23 mouse cellular contexts compared by ENCODE assay signal in the genomic region with DNA sequence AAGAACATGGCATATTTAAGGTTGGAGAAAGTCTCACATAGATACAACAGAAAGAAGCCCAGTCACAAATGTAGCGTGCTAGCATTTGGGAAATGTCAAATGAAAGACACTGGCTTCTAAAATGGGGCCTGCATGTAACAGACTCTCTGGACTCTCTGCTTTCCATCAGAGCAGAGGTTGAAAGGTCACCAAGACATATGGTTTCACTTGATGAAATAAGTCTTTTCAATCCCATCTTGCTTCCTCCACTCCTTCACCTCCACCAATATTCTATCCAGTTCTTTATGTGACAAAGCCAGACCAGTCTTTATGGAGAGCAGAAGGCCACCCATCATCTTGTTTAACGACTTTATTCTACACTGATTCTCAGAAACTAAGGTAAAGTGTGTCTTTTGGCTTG.
DNase-seq lines count a peak whose midpoint lies in the region; ATAC-seq lines count a peak whose summit lies in the region.
"Had no signal": no experiment of that assay in that cellular context is flagged by ENCODE, and none has a peak within 500 bp of the region (broad histone marks: within the 10 kb centered on the region; RNA-seq: fewer than 3 reads in every experiment).

No protein-coding gene starts in this region.

- no peak overlapping the region for H3K4me3 ChIP-seq in embryonic facial prominence, embryonic 11.5 days (ENCODE audit: low read depth, low read length)
- H3K4me3 ChIP-seq in forebrain, embryonic 16.5 days (replicated peaks; ENCODE audit: low read length): no peak overlapping the region
- H3K4me3 ChIP-seq in midbrain, embryonic 15.5 days: no peak overlapping the region
- H3K4me3 ChIP-seq: erythroblast, embryonic 14.5 days; forebrain, embryonic 10.5 days; heart, embryonic 10.5 days; hindbrain, embryonic 13.5 days had no signal

- H3K9me3 ChIP-seq in embryonic facial prominence, embryonic 11.5 days (replicated peaks; ENCODE audit: control insufficient read depth, low read length): no peaks in the 10 kb centered on the region
- no peaks in the 10 kb centered on the region for H3K9me3 ChIP-seq in forebrain, embryonic 16.5 days (ENCODE audit: control insufficient read depth, low read length)
- no peaks in the 10 kb centered on the region for H3K9me3 ChIP-seq in midbrain, embryonic 15.5 days
- H3K9me3 ChIP-seq: forebrain, embryonic 10.5 days; G1E; heart, embryonic 10.5 days; hindbrain, embryonic 13.5 days had no signal

- peak; percentile 78 for DNase-seq in embryo, embryonic 10 days (ENCODE audit: low spot score)
- DNase-seq in embryo, embryonic 11 days: peak; percentile 73
- DNase-seq in embryonic facial prominence, embryonic 11.5 days (ENCODE audit: low spot score): peak; percentile 75
- DNase-seq: adrenal gland, postnatal 10 days; B cell, adult 2 months; cerebellum, adult 11 months; cerebellum, adult 8-10 months; cerebellum, postnatal 14 days; gastrocnemius, postnatal 10 days; heart, adult 18-20 months; heart, postnatal 10 days; heart, postnatal 4 days had no signal

- no peaks in the 10 kb centered on the region for H3K4me1 ChIP-seq in embryonic facial prominence, embryonic 11.5 days (ENCODE audit: control insufficient read depth, insufficient read depth, low read length)
- H3K4me1 ChIP-seq in forebrain, embryonic 16.5 days (replicated peaks; ENCODE audit: control insufficient read depth, insufficient read depth, low read length): no peaks in the 10 kb centered on the region
- no peaks in the 10 kb centered on the region for H3K4me1 ChIP-seq in midbrain, embryonic 15.5 days
- H3K4me1 ChIP-seq: forebrain, embryonic 10.5 days; heart, embryonic 10.5 days; hindbrain, embryonic 13.5 days had no signal

- H3K27ac ChIP-seq in embryonic facial prominence, embryonic 11.5 days (replicated peaks; ENCODE audit: low read depth, low read length): no peak overlapping the region
- H3K27ac ChIP-seq in forebrain, embryonic 16.5 days (ENCODE audit: low read length): no peak overlapping the region
- no peak overlapping the region for H3K27ac ChIP-seq in midbrain, embryonic 15.5 days
- H3K27ac ChIP-seq: forebrain, embryonic 10.5 days; heart, embryonic 10.5 days; hindbrain, embryonic 13.5 days had no signal

- WGBS in embryonic facial prominence, embryonic 11.5 days: 30% methylated on average over 2 of the region's 2 CpGs
- 86% methylated on average over 2 of the region's 2 CpGs for WGBS in forebrain, embryonic 16.5 days
- WGBS in midbrain, embryonic 15.5 days: 74% methylated on average over 2 of the region's 2 CpGs

- ATAC-seq in embryonic facial prominence, embryonic 11.5 days (replicated peaks; ENCODE audit: insufficient number of reproducible peaks, low FRiP score, low TSS enrichment, low read depth): no peak
- ATAC-seq in forebrain, embryonic 16.5 days: no peak
- ATAC-seq in erythroblast, adult 5-6 weeks (replicated peaks; ENCODE audit: low FRiP score, poor library complexity, severe bottlenecking): no peak
- ATAC-seq in midbrain, embryonic 15.5 days (replicated peaks): no peak
- ATAC-seq: CD4-positive, CD25-positive, alpha-beta regulatory T cell, adult 4 months; forebrain, embryonic 14.5 days; intestine, embryonic 16.5 days had no signal

- no peaks in the 10 kb centered on the region for H3K36me3 ChIP-seq in embryonic facial prominence, embryonic 11.5 days (replicated peaks; ENCODE audit: control insufficient read depth, insufficient read depth, low read depth, low read length)
- no peaks in the 10 kb centered on the region for H3K36me3 ChIP-seq in forebrain, embryonic 16.5 days (ENCODE audit: control insufficient read depth, insufficient read depth)
- H3K36me3 ChIP-seq in midbrain, embryonic 15.5 days (replicated peaks): no peaks in the 10 kb centered on the region
- H3K36me3 ChIP-seq: forebrain, embryonic 10.5 days; G1E; heart, embryonic 10.5 days; hindbrain, embryonic 13.5 days had no signal

- H3K9ac ChIP-seq in embryonic facial prominence, embryonic 11.5 days (replicated peaks; ENCODE audit: low read length): no peak overlapping the region
- H3K9ac ChIP-seq in forebrain, embryonic 16.5 days (replicated peaks; ENCODE audit: low read depth, low read length): no peak overlapping the region
- H3K9ac ChIP-seq in midbrain, embryonic 15.5 days: no peak overlapping the region
- H3K9ac ChIP-seq: hindbrain, embryonic 13.5 days had no signal

- H3K4me2 ChIP-seq in embryonic facial prominence, embryonic 11.5 days (ENCODE audit: low read depth, low read length): no peak overlapping the region
- no peak overlapping the region for H3K4me2 ChIP-seq in forebrain, embryonic 16.5 days (ENCODE audit: low read length)
- no peak overlapping the region for H3K4me2 ChIP-seq in midbrain, embryonic 15.5 days
- H3K4me2 ChIP-seq: hindbrain, embryonic 13.5 days had no signal

- H3K27me3 ChIP-seq in embryonic facial prominence, embryonic 11.5 days (ENCODE audit: control insufficient read depth, insufficient read depth, low read length): no peaks in the 10 kb centered on the region
- H3K27me3 ChIP-seq in forebrain, embryonic 16.5 days (replicated peaks; ENCODE audit: control insufficient read depth, insufficient read depth, low read length): no peaks in the 10 kb centered on the region
- H3K27me3 ChIP-seq in midbrain, embryonic 15.5 days (replicated peaks): no peaks in the 10 kb centered on the region
- H3K27me3 ChIP-seq: hindbrain, embryonic 13.5 days had no signal
